Mouse (Mus musculus) heart, embryonic 14.5 days (tissue): ENCODE measurements around the gene Psmd2. TPM values are rescaled to one million over a fixed set of nuclear protein-coding genes. Genes with fewer than 3 reads are reported as not detected.

ENCODE experiments used
- ATAC-seq: fragments of 200-750 bp; cut with Nextera tagmentation; 2 replicates; pipeline ENCODE4 v1.8.0; 2017; ENCODE audit warnings: low read depth, moderate TSS enrichment; ENCODE audit not compliant: insufficient number of reproducible peaks, insufficient read depth, low FRiP score
- H3K27ac ChIP-seq, 2 experiments: fragments of 200-500 bp in 1 of 2; fragments of 300-500 bp in 1 of 2; sonication (generic) in 1 of 2; replicated peaks in 1 of 2; 2 replicates each; pipeline ENCODE4 v1.5.1; 2012 to 2014; ENCODE audit warnings: low read depth in 2 of 2, low read length in 2 of 2, control low read depth in 1 of 2, mild to moderate bottlenecking in 1 of 2, mixed read lengths in 1 of 2; ENCODE audit not compliant: control insufficient read depth in 1 of 2, insufficient read depth in 1 of 2
- H3K27me3 ChIP-seq: fragments of 300-500 bp; sonication (generic); 2 replicates; pipeline ENCODE4 v1.6.1; 2014; ENCODE audit warnings: mild to moderate bottlenecking, low read length, control low read depth; ENCODE audit not compliant: control insufficient read depth, insufficient read depth
- H3K36me3 ChIP-seq: fragments of 300-500 bp; sonication (generic); 2 replicates; pipeline ENCODE4 v1.6.1; 2014; ENCODE audit warnings: mild to moderate bottlenecking, control low read depth, low read length, mixed read lengths; ENCODE audit not compliant: control insufficient read depth, insufficient read depth
- H3K4me1 ChIP-seq, 2 experiments: fragments of 200-500 bp in 1 of 2; fragments of 300-500 bp in 1 of 2; sonication (generic) in 1 of 2; 2 replicates each; pipeline ENCODE4 v1.6.1; 2012 to 2014; ENCODE audit warnings: low read length in 2 of 2, control low read depth in 1 of 2, mixed read lengths in 1 of 2; ENCODE audit not compliant: control insufficient read depth in 2 of 2, insufficient read depth in 2 of 2
- H3K4me2 ChIP-seq: fragments of 300-500 bp; sonication (generic); 2 replicates; pipeline ENCODE4 v1.6.1; 2014; ENCODE audit warnings: mild to moderate bottlenecking, low read length
- H3K4me3 ChIP-seq, 2 experiments: fragments of 200-500 bp in 1 of 2; fragments of 300-500 bp in 1 of 2; sonication (generic) in 1 of 2; 2 replicates each; pipeline ENCODE4 v1.5.1; 2012 to 2014; ENCODE audit warnings: low read length in 2 of 2, mild to moderate bottlenecking in 2 of 2, control low read depth in 1 of 2, low read depth in 1 of 2, moderate library complexity in 1 of 2; ENCODE audit not compliant: control insufficient read depth in 1 of 2, insufficient read depth in 1 of 2
- H3K9ac ChIP-seq: fragments of 300-500 bp; sonication (generic); 2 replicates; pipeline ENCODE4 v1.6.1; 2014; ENCODE audit warnings: mild to moderate bottlenecking, low read length
- H3K9me3 ChIP-seq: fragments of 300-500 bp; sonication (generic); 2 replicates; pipeline ENCODE4 v1.6.1; 2016; ENCODE audit warnings: low read length, control low read depth; ENCODE audit not compliant: control insufficient read depth
- WGBS: fragments of 180-500 bp; shearing (Covaris S2); extraction: QIAGEN DNeasy Blood & Tissue Kit; methylation state at CpG from one replicate; pipeline ENCODE4 v1.1.7; 2014; 5-methylcytosine and 5-hydroxymethylcytosine counted together
- polyA plus RNA-seq: library from polyadenylated mRNA; unstranded; fragments of >200 nt; fragmentation: Nextera tagmentation; extraction: Ambion mirVana; gene quantifications from 2 replicates; pipeline ENCODE4 v1.2.1, GENCODE M21; 2014

The Psmd2 gene
- polyA plus RNA-seq, 1 experiment from 2014 or later: 217 TPM

DNA sequence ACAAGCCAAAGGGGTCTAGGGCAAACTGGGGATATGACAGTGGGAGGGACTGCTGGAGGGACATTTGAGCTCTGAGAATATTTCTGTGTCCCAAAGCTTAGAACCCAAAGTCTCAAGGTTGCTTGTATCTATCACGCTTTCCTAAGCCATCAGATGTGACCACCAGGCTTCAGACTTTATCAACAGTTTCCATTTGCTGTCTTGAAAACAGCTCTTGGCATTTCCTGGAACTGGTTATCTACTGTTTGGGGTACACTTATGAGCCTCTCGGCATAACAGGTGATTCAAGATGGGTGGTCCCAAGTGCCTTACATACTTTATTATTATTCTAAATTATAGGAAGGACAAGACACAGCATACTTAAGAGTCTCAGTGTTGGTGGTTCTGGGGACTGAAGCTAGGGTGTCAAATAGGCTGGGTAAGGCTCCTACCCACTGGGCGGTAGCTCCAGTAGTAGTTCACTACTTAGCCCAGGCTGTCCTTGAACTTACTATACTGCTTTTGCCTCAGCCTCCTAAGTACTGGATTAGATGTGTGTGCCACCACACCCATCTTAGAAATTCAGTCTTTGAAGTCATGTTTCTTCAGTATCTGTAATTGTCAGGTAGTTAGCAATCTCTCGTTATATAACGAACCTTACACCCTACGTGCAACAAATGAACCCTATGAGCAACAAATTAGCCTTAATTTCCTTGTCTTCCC is 52.4 kb downstream of the Psmd2 start:
- WGBS: 88% methylated on average over 6 of the region's 6 CpGs

GRCm38 (mm10) chr16:20705786-20706185 is 54.3 kb downstream of the Psmd2 start:
- Histone ChIP-seq H3K9ac (no peak overlapping the region), H3K27me3 (no peaks in the 10 kb centered on the region), H3K9me3 (no peaks in the 10 kb centered on the region), H3K4me1 (peaks cover 13 to 16% of the 10 kb centered on the region in 2 experiments), H3K4me3 (no peak overlapping the region), H3K4me2 (no peak overlapping the region), H3K27ac (no peak overlapping the region), H3K36me3 (peaks cover 20% of the 10 kb centered on the region; the same call in 1 of the 2 replicates)
- WGBS: 64% methylated on average over 3 of the region's 3 CpGs
- ATAC-seq: no peak

More for the DNA sequence above, 52.4 kb downstream of the Psmd2 start:
- ATAC-seq: no peak
- Histone ChIP-seq H3K9me3 (no peaks in the 10 kb centered on the region), H3K4me1 (peaks cover 13 to 16% of the 10 kb centered on the region in 2 experiments), H3K9ac (no peak overlapping the region), H3K4me3 (no peak overlapping the region), H3K27ac (no peak overlapping the region), H3K36me3 (peaks cover 26% of the 10 kb centered on the region), H3K27me3 (no peaks in the 10 kb centered on the region), H3K4me2 (no peak overlapping the region)

DNA sequence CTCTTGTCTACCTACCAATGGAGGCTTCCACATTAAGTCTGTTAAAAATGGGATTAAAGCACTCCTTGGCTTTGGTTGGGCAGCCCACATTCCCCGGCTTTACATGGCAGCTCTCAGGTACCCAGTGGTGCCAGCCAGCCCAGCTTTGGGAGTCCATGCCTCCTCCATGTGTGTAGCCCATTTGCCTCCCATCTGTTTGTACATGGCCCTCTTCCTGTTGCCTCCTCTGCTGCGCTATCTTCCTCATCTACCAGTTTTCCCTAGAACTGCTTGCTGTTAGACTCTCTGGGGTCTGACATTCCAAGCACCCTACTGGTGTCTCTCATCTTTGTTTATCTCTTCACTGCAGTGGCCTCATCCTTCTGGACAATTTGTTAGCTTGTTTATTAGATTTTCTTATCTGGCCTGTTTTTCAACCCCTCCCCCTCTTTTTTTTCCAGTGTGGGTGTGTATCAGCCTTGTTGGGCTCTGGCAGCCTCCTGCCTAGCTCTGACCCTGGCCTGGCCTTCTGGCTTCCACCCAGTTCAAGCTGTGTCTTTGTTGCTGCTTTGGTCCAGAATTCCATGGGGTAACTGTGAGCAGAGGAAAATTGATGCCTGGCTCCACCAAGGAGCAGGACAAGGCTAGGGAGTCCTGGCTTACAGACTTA is 55.1 kb downstream of the Psmd2 start:
- Histone ChIP-seq H3K9ac (no peak overlapping the region), H3K27me3 (no peaks in the 10 kb centered on the region), H3K4me1 (peaks cover 13% of the 10 kb centered on the region in 2 experiments), H3K9me3 (no peaks in the 10 kb centered on the region), H3K4me3 (no peak overlapping the region), H3K4me2 (no peak overlapping the region), H3K27ac (no peak overlapping the region), H3K36me3 (peaks cover 26% of the 10 kb centered on the region)
- 84% methylated on average over 2 of the region's 2 CpGs for WGBS
- ATAC-seq: no peak

GRCm38 (mm10) chr16:20708220-20708938 is 56.9 kb downstream of the Psmd2 start:
- ATAC-seq: no peak
- 90% methylated on average over 21 of the region's 21 CpGs for WGBS
- H3K9ac ChIP-seq: no peak overlapping the region
- no peaks in the 10 kb centered on the region for H3K27me3 ChIP-seq
- peaks cover 37% of the 10 kb centered on the region for H3K36me3 ChIP-seq
- no peaks in the 10 kb centered on the region for H3K9me3 ChIP-seq
- no peak overlapping the region for H3K4me2 ChIP-seq
- no peak overlapping the region for H3K4me3 ChIP-seq
- no peak overlapping the region for H3K27ac ChIP-seq
- no peaks in the 10 kb centered on the region for H3K4me1 ChIP-seq

- H3K36me3 ChIP-seq: peaks cover 37% of the 10 kb centered on the region
- 70% methylated on average over 19 of the region's 19 CpGs for WGBS
- no peak for ATAC-seq
Observed at GRCm38 (mm10) chr16:20708939-20709734, 57.7 kb downstream of the Psmd2 start.

GRCm38 (mm10) chr16:20710370-20710769 is 58.9 kb downstream of the Psmd2 start:
- H3K9me3 ChIP-seq: no peaks in the 10 kb centered on the region
- ATAC-seq: no peak
- 94% methylated on average over 11 of the region's 11 CpGs for WGBS
- no peaks in the 10 kb centered on the region for H3K27me3 ChIP-seq
- peaks cover 37% of the 10 kb centered on the region for H3K36me3 ChIP-seq
- no peak overlapping the region for H3K27ac ChIP-seq
- no peak overlapping the region for H3K4me2 ChIP-seq
- no peak overlapping the region for H3K9ac ChIP-seq
- H3K4me1 ChIP-seq: peaks cover 7 to 15% of the 10 kb centered on the region in 2 experiments
- no peak overlapping the region for H3K4me3 ChIP-seq

More at GRCm38 (mm10) chr16:20708939-20709734, 57.7 kb downstream of the Psmd2 start:
- Histone ChIP-seq H3K4me2 (no peak overlapping the region), H3K9ac (no peak overlapping the region), H3K27ac (no peak overlapping the region), H3K4me1 (peaks cover 2 to 5% of the 10 kb centered on the region in 2 experiments), H3K4me3 (no peak overlapping the region), H3K9me3 (no peaks in the 10 kb centered on the region), H3K27me3 (no peaks in the 10 kb centered on the region)

DNA sequence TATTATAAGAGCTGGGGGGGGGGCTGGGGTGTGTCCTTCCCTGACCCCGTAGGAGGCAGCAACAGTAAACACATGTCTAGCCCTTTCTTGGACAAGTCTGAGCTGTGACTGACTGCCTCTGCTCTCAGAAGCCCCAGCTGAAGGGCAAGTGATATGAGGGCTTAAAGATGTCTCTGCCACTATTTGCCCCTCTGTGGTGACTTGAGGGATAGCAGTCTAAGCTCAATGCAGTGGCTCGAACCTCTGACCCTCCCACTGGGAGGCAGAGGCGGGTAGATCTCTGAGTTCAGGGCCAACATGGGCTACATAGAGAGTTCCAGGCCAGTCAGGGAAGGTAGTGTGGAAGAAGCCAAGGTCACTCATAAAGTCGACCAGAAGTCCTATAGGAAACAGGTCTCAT is 59.4 kb downstream of the Psmd2 start:
- Histone ChIP-seq H3K4me1 (peaks cover 10 to 18% of the 10 kb centered on the region in 2 experiments), H3K36me3 (peaks cover 37% of the 10 kb centered on the region), H3K27ac (no peak overlapping the region), H3K27me3 (no peaks in the 10 kb centered on the region), H3K4me3 (no peak overlapping the region), H3K4me2 (no peak overlapping the region), H3K9me3 (no peaks in the 10 kb centered on the region), H3K9ac (no peak overlapping the region)
- 77% methylated on average over 4 of the region's 4 CpGs for WGBS
- ATAC-seq: no peak
